Mouse (Mus musculus) lung, embryonic 15.5 days (tissue): ENCODE results near the gene Crebl2. TPM values are rescaled to one million over a fixed set of nuclear protein-coding genes. Genes with fewer than 3 reads are reported as not detected.

ENCODE experiments used
- ATAC-seq: fragments of 200-750 bp; cut with Nextera tagmentation; 2 replicates; pipeline ENCODE4 v1.8.0; 2017; ENCODE audit warnings: moderate number of reproducible peaks, borderline replicate concordance; ENCODE audit not compliant: low FRiP score, low TSS enrichment; ENCODE audit errors: extremely low read depth
- H3K27ac ChIP-seq: fragments of 300-500 bp; sonication (generic); 2 replicates; pipeline ENCODE4 v1.5.1; 2015; ENCODE audit warnings: moderate library complexity, mild to moderate bottlenecking, inconsistent platforms
- H3K27me3 ChIP-seq: fragments of 300-500 bp; sonication (generic); 2 replicates; pipeline ENCODE4 v1.6.1; 2015; ENCODE audit warnings: inconsistent platforms
- H3K36me3 ChIP-seq: fragments of 300-500 bp; sonication (generic); 2 replicates; pipeline ENCODE4 v1.6.1; 2015; ENCODE audit warnings: inconsistent platforms
- H3K4me1 ChIP-seq: fragments of 300-500 bp; sonication (generic); 2 replicates; pipeline ENCODE4 v1.6.1; 2015; ENCODE audit warnings: inconsistent platforms
- H3K4me2 ChIP-seq: fragments of 300-500 bp; sonication (generic); 2 replicates; pipeline ENCODE4 v1.6.1; 2015; ENCODE audit warnings: inconsistent platforms, mild to moderate bottlenecking, moderate library complexity
- H3K4me3 ChIP-seq: fragments of 300-500 bp; sonication (generic); 2 replicates; pipeline ENCODE4 v1.5.1; 2015; ENCODE audit warnings: mild to moderate bottlenecking, inconsistent platforms
- H3K9ac ChIP-seq: fragments of 300-500 bp; sonication (generic); 2 replicates; pipeline ENCODE4 v1.6.1; 2015; ENCODE audit warnings: inconsistent platforms
- H3K9me3 ChIP-seq: fragments of 300-500 bp; sonication (generic); 2 replicates; pipeline ENCODE4 v1.6.1; 2016; ENCODE audit warnings: inconsistent platforms
- WGBS: fragments of 180-500 bp; shearing (Covaris S2); methylation state at CpG from one replicate; pipeline ENCODE4 v1.1.7; 2015; 5-methylcytosine and 5-hydroxymethylcytosine counted together
- polyA plus RNA-seq: library from polyadenylated mRNA; unstranded; fragments of >200 nt; fragmentation: Nextera tagmentation; extraction: Ambion mirVana; gene quantifications from 2 replicates; pipeline ENCODE4 v1.2.1, GENCODE M21; 2015

Gene Crebl2
- polyA plus RNA-seq, 1 experiment from 2014 or later: 2.6 TPM

DNA sequence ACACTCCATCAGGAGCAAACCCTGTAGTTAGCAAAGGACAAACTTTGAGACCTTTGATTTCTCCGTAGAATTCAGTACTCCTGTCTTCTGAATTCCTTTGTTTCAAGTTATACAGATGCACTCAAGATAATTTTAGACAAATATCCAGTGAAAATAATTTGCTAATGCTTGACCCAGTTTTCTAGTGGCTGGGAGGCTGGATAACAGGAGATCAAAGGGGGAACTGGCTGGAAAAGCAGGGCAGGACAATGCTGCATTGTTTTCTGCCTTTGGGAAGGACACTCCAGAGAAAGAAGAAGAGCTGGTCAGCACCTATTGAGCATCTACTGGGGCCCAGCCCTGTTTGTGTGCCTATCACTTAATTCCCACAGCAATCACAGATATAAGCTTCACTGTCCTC, 28.5 kb upstream of the Crebl2 start:
- Histone ChIP-seq H3K27me3 (no peaks in the 10 kb centered on the region), H3K27ac (peak overlapping the region; percentile 82), H3K4me3 (no peak overlapping the region), H3K4me1 (peaks cover 5% of the 10 kb centered on the region; the same call in 1 of the 2 replicates), H3K36me3 (no peaks in the 10 kb centered on the region), H3K9ac (no peak overlapping the region), H3K4me2 (no peak overlapping the region), H3K9me3 (no peaks in the 10 kb centered on the region)
- no peak for ATAC-seq
- WGBS: 33% methylated on average over 1 of the region's 1 CpGs

- Histone ChIP-seq H3K27ac (peak overlapping the region; percentile 89), H3K4me1 (peaks cover 5% of the 10 kb centered on the region; the same call in 1 of the 2 replicates), H3K4me2 (no peak overlapping the region), H3K36me3 (no peaks in the 10 kb centered on the region), H3K9ac (no peak overlapping the region), H3K27me3 (no peaks in the 10 kb centered on the region), H3K4me3 (no peak overlapping the region), H3K9me3 (no peaks in the 10 kb centered on the region)
- 52% methylated on average over 9 of the region's 9 CpGs for WGBS
- peak; percentile 93 for ATAC-seq
Observed at GRCm38 (mm10) chr6:134802641-134803043, 27.3 kb upstream of the Crebl2 start.

- Histone ChIP-seq H3K36me3 (no peaks in the 10 kb centered on the region), H3K27me3 (no peaks in the 10 kb centered on the region), H3K4me2 (no peak overlapping the region), H3K4me3 (no peak overlapping the region), H3K9ac (no peak overlapping the region), H3K9me3 (no peaks in the 10 kb centered on the region), H3K27ac (no peak overlapping the region), H3K4me1 (peaks cover 5% of the 10 kb centered on the region; the same call in 1 of the 2 replicates)
- no peak for ATAC-seq
- 77% methylated on average over 5 of the region's 5 CpGs for WGBS
Observed at GRCm38 (mm10) chr6:134804736-134805277, 25.1 kb upstream of the Crebl2 start.

- WGBS: 82% methylated on average over 6 of the region's 6 CpGs
- H3K27ac ChIP-seq: no peak overlapping the region
Observed at GRCm38 (mm10) chr6:134806130-134806529, 23.8 kb upstream of the Crebl2 start.

DNA sequence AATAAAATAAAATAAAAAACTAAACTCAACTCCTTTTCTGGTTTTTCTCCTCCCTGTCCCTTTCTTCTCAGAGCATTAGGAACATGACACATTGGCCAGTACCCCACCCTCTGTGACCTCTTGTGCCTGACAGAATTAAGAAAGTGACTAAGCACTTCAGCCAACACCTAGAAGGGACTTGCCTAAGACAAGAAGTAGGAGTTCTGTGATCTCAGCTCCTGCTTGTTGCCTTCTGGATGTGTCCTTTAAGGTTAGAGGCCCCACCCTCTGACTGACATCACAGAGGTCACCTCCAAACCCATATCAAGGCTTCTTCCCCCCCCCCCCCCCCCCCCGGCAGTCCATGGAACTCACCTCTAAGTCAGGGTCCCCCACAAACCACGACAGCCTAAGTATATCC, 22.9 kb upstream of the Crebl2 start:
- no peak overlapping the region for H3K27ac ChIP-seq
- H3K4me1 ChIP-seq: peaks cover 5% of the 10 kb centered on the region; the same call in 1 of the 2 replicates
- H3K36me3 ChIP-seq: no peaks in the 10 kb centered on the region
- no peak overlapping the region for H3K9ac ChIP-seq
- WGBS: 27% methylated on average over 2 of the region's 2 CpGs
- H3K9me3 ChIP-seq: no peaks in the 10 kb centered on the region
- no peaks in the 10 kb centered on the region for H3K27me3 ChIP-seq
- no peak overlapping the region for H3K4me3 ChIP-seq
- H3K4me2 ChIP-seq: no peak overlapping the region
- no peak for ATAC-seq

More at GRCm38 (mm10) chr6:134806130-134806529, 23.8 kb upstream of the Crebl2 start:
- Histone ChIP-seq H3K27me3 (no peaks in the 10 kb centered on the region), H3K4me3 (no peak overlapping the region), H3K9me3 (no peaks in the 10 kb centered on the region), H3K36me3 (no peaks in the 10 kb centered on the region), H3K4me1 (peaks cover 5% of the 10 kb centered on the region; the same call in 1 of the 2 replicates), H3K4me2 (no peak overlapping the region), H3K9ac (no peak overlapping the region)
- ATAC-seq: no peak

DNA sequence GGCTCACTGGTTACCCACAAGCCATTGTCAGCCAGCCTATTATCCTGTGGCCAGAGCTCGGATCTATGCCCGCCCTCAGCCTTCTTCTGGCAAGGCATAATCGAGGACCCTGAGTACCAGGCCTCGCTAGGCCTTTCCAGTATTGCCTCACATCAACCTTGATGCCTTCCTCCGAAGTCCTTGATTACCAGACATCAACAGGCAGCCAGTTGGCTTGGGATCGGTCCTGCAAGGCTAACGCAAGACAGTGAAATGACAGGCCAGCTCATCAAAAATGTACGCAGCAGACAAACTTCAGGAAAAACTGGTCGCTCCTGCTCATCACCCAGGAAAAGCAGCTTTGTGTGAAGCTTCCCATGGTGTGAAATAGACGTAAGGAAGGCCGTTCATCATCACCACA, 22.2 kb upstream of the Crebl2 start:
- no peak overlapping the region for H3K9ac ChIP-seq
- H3K4me2 ChIP-seq: no peak overlapping the region
- no peak overlapping the region for H3K4me3 ChIP-seq
- H3K27ac ChIP-seq: no peak overlapping the region
- H3K4me1 ChIP-seq: peaks cover 5% of the 10 kb centered on the region; the same call in 1 of the 2 replicates
- ATAC-seq: no peak
- H3K36me3 ChIP-seq: no peaks in the 10 kb centered on the region
- 83% methylated on average over 11 of the region's 11 CpGs for WGBS
- H3K27me3 ChIP-seq: no peaks in the 10 kb centered on the region
- H3K9me3 ChIP-seq: no peaks in the 10 kb centered on the region

- Histone ChIP-seq H3K4me3 (no peak overlapping the region), H3K4me2 (no peak overlapping the region), H3K27me3 (no peaks in the 10 kb centered on the region; the same call in 1 of the 2 replicates), H3K4me1 (no peaks in the 10 kb centered on the region), H3K9me3 (no peaks in the 10 kb centered on the region), H3K36me3 (no peaks in the 10 kb centered on the region), H3K27ac (no peak overlapping the region), H3K9ac (no peak overlapping the region)
- WGBS: 69% methylated on average over 1 of the region's 1 CpGs
- no peak for ATAC-seq
Observed at GRCm38 (mm10) chr6:134813066-134813465, 16.9 kb upstream of the Crebl2 start.

DNA sequence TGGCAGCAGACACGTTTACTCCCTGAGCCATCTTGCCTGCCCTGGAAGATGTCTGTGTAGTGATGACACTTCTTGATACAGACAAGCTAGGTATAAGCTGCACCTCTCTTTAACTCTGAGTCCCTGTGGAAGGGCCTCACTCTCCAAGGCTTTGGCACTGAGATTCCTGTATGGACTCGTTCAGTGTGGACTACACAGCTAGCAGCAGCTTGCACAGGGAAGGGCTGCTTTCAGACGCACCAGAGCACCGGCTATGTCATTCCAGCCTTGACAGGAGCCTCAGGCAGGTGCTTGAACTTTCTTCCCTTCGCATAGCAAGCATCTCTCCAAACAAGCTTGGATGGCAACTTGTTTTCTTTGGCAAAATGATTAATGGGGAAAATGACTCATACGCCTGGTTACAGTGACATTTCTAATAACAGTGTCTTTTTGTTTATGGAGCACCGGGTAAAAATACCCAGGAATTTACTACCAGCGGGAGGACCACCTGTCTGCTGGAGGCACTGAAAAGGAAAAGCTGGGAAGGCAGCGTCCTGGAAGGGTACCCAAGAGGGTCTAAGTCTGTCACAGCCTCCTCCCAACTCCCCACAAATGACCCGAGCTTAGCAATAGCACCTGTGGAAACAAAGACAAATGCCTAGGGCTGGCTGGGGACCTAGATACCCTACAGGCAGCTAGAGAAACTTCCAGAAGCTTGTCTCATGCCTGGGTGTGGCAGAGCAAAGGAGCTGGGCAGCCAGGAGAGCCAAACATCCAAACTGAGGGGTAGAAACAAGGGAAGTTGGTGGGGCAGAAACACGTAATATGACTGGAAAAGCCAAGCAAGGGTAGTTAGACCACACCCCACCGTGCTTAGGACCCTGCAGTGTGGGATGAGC, 12.7 kb upstream of the Crebl2 start:
- Histone ChIP-seq H3K9ac (no peak overlapping the region), H3K27ac (no peak overlapping the region), H3K4me2 (no peak overlapping the region), H3K4me3 (no peak overlapping the region), H3K36me3 (no peaks in the 10 kb centered on the region), H3K4me1 (no peaks in the 10 kb centered on the region), H3K27me3 (no peaks in the 10 kb centered on the region; the same call in 1 of the 2 replicates), H3K9me3 (no peaks in the 10 kb centered on the region)
- 34% methylated on average over 12 of the region's 12 CpGs for WGBS
- no peak for ATAC-seq

GRCm38 (mm10) chr6:134819741-134820140, 10.2 kb upstream of the Crebl2 start:
- H3K27ac ChIP-seq: no peak overlapping the region
- no peak overlapping the region for H3K4me3 ChIP-seq
- no peaks in the 10 kb centered on the region for H3K4me1 ChIP-seq
- H3K27me3 ChIP-seq: no peaks in the 10 kb centered on the region; the same call in 1 of the 2 replicates
- H3K9ac ChIP-seq: no peak overlapping the region
- H3K9me3 ChIP-seq: no peaks in the 10 kb centered on the region
- no peak overlapping the region for H3K4me2 ChIP-seq
- WGBS: 19% methylated on average over 5 of the region's 5 CpGs
- H3K36me3 ChIP-seq: no peaks in the 10 kb centered on the region
- no peak for ATAC-seq

- no peak overlapping the region for H3K27ac ChIP-seq
- no peak for ATAC-seq
- no peaks in the 10 kb centered on the region; the same call in 1 of the 2 replicates for H3K27me3 ChIP-seq
- no peaks in the 10 kb centered on the region for H3K36me3 ChIP-seq
- H3K4me3 ChIP-seq: no peak overlapping the region
- H3K4me2 ChIP-seq: no peak overlapping the region
- no peaks in the 10 kb centered on the region for H3K9me3 ChIP-seq
- 29% methylated on average over 6 of the region's 6 CpGs for WGBS
- H3K4me1 ChIP-seq: 0 out of 2 replicates have a peak, but pooled peaks cover 3% of the 10 kb centered on the region
- no peak overlapping the region for H3K9ac ChIP-seq
Observed at GRCm38 (mm10) chr6:134820411-134820810, 9.5 kb upstream of the Crebl2 start.

DNA sequence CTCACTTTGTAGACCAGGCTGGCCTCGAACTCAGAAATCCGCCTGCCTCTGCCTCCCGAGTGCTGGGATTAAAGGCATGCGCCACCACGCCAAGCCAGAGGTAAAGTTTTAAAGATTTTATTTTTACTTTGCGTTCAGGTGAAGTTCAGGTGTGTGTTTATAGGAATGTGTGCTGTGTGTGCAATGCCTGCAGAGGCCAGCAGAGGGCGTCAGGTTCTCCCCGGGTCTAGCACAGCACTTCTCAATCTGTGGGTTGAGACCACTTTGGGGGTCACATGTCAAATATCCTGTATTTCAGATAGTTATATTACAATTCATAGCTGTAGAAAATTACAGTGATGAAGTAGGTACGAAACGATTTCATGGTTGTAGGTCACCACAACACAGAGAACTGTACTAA, 7.1 kb upstream of the Crebl2 start:
- H3K27me3 ChIP-seq: no peaks in the 10 kb centered on the region
- H3K4me1 ChIP-seq: peaks cover 10% of the 10 kb centered on the region
- H3K9me3 ChIP-seq: no peaks in the 10 kb centered on the region
- 65% methylated on average over 10 of the region's 10 CpGs for WGBS
- ATAC-seq: no peak
- H3K27ac ChIP-seq: no peak overlapping the region
- no peaks in the 10 kb centered on the region for H3K36me3 ChIP-seq
- no peak overlapping the region for H3K4me3 ChIP-seq
- H3K9ac ChIP-seq: no peak overlapping the region
- no peak overlapping the region for H3K4me2 ChIP-seq

GRCm38 (mm10) chr6:134830776-134831175, 822 bp downstream of the Crebl2 start:
- peaks cover 30% of the 10 kb centered on the region for H3K4me1 ChIP-seq
- peak overlapping the region; percentile 78 for H3K4me2 ChIP-seq
- peak overlapping the region; percentile 90 for H3K27ac ChIP-seq
- 4% methylated on average over 10 of the region's 10 CpGs for WGBS
- peak overlapping the region; percentile 45 for H3K9ac ChIP-seq
- no peaks in the 10 kb centered on the region for H3K27me3 ChIP-seq
- ATAC-seq: no peak
- H3K4me3 ChIP-seq: peak overlapping the region; percentile 66
- no peaks in the 10 kb centered on the region for H3K36me3 ChIP-seq
- H3K9me3 ChIP-seq: no peaks in the 10 kb centered on the region
